ENCODE assay signal across 13 mouse cellular contexts in genomic region chr6:23353480-23353879, GRCm38 (mm10).
DNase-seq lines count a peak whose midpoint lies in the region; ATAC-seq and TF ChIP-seq lines count a peak whose summit lies in the region.
"Had no signal": no experiment of that assay in that cellular context is flagged by ENCODE, and none has a peak within 500 bp of the region (broad histone marks: within the 10 kb centered on the region; RNA-seq: fewer than 3 reads in every experiment).

No protein-coding gene starts in this region.

- 4% methylated on average over 7 of the region's 7 CpGs for WGBS in hindbrain, embryonic 10.5 days
- 6% methylated on average over 7 of the region's 7 CpGs for WGBS in hindbrain, postnatal 0 days
- WGBS in hindbrain, embryonic 12.5 days: 4% methylated on average over 7 of the region's 7 CpGs
- 6% methylated on average over 7 of the region's 7 CpGs for WGBS in midbrain, embryonic 15.5 days

- no peak overlapping the region for H3K9ac ChIP-seq in hindbrain, postnatal 0 days (replicated peaks; ENCODE audit: low read length)
- no peak overlapping the region for H3K9ac ChIP-seq in hindbrain, embryonic 12.5 days
- H3K9ac ChIP-seq in midbrain, embryonic 15.5 days: no peak overlapping the region
- H3K9ac ChIP-seq: heart, embryonic 13.5 days had no signal

- no peaks in the 10 kb centered on the region for H3K36me3 ChIP-seq in hindbrain, embryonic 10.5 days
- H3K36me3 ChIP-seq in hindbrain, postnatal 0 days (ENCODE audit: insufficient read depth, low read length): no peaks in the 10 kb centered on the region
- H3K36me3 ChIP-seq in hindbrain, embryonic 12.5 days: no peaks in the 10 kb centered on the region
- H3K36me3 ChIP-seq in midbrain, embryonic 15.5 days (replicated peaks): no peaks in the 10 kb centered on the region
- H3K36me3 ChIP-seq: heart, embryonic 13.5 days had no signal

- no peak for TF ChIP-seq CTCF in hindbrain, postnatal 0 days (IDR thresholded peaks at IDR 0.05; ENCODE audit: low read depth)

- peaks cover 14% of the 10 kb centered on the region for H3K4me1 ChIP-seq in hindbrain, embryonic 10.5 days (replicated peaks)
- H3K4me1 ChIP-seq in hindbrain, postnatal 0 days (ENCODE audit: insufficient read depth, low read length): no peaks in the 10 kb centered on the region
- H3K4me1 ChIP-seq in hindbrain, embryonic 12.5 days: peaks cover 3% of the 10 kb centered on the region; the same call in 1 of the 2 replicates
- H3K4me1 ChIP-seq in midbrain, embryonic 15.5 days: peaks cover 3% of the 10 kb centered on the region; the same call in 1 of the 2 replicates
- H3K4me1 ChIP-seq: heart, embryonic 13.5 days had no signal

- ATAC-seq in hindbrain, postnatal 0 days: no peak
- ATAC-seq in hindbrain, embryonic 12.5 days (ENCODE audit: low FRiP score): peak; percentile 74
- peak; percentile 87 for ATAC-seq in midbrain, embryonic 15.5 days (replicated peaks)
- ATAC-seq: intestine, postnatal 0 days had no signal

- peak; percentile 54 for DNase-seq in hindbrain, embryonic 10.5 days (ENCODE audit: low spot score)
- DNase-seq in hindbrain, postnatal 0 days (ENCODE audit: low spot score): no peak
- peak; percentile 72 for DNase-seq in embryo, embryonic 10.5 days (ENCODE audit: low spot score)
- no peak for DNase-seq in adrenal gland, postnatal 36 days
- no peak for DNase-seq in spleen, postnatal 14 days (ENCODE audit: low spot score in 2 of 2)
- no peak for DNase-seq in spleen, adult 12 weeks (ENCODE audit: low spot score)
- DNase-seq: layer of hippocampus, postnatal 36 days; liver had no signal

- no peaks in the 10 kb centered on the region for H3K9me3 ChIP-seq in hindbrain, embryonic 10.5 days
- no peaks in the 10 kb centered on the region for H3K9me3 ChIP-seq in hindbrain, postnatal 0 days (ENCODE audit: low read length)
- H3K9me3 ChIP-seq in hindbrain, embryonic 12.5 days (replicated peaks): no peaks in the 10 kb centered on the region
- no peaks in the 10 kb centered on the region for H3K9me3 ChIP-seq in midbrain, embryonic 15.5 days
- H3K9me3 ChIP-seq: heart, embryonic 13.5 days had no signal

- no peak overlapping the region for H3K4me2 ChIP-seq in hindbrain, postnatal 0 days (ENCODE audit: low read depth, low read length)
- H3K4me2 ChIP-seq in hindbrain, embryonic 12.5 days (replicated peaks): no peak overlapping the region
- no peak overlapping the region for H3K4me2 ChIP-seq in midbrain, embryonic 15.5 days
- H3K4me2 ChIP-seq: heart, embryonic 13.5 days had no signal

- H3K27me3 ChIP-seq in hindbrain, embryonic 10.5 days (ENCODE audit: insufficient read depth, poor library complexity, severe bottlenecking): no peaks in the 10 kb centered on the region
- no peaks in the 10 kb centered on the region for H3K27me3 ChIP-seq in hindbrain, postnatal 0 days (ENCODE audit: insufficient read depth, low read length)
- H3K27me3 ChIP-seq in hindbrain, embryonic 12.5 days: no peaks in the 10 kb centered on the region
- no peaks in the 10 kb centered on the region for H3K27me3 ChIP-seq in midbrain, embryonic 15.5 days (replicated peaks)
- H3K27me3 ChIP-seq: heart, embryonic 13.5 days had no signal

- no peak overlapping the region for H3K4me3 ChIP-seq in hindbrain, embryonic 10.5 days
- H3K4me3 ChIP-seq in hindbrain, postnatal 0 days (ENCODE audit: low read length): no peak overlapping the region
- no peak overlapping the region for H3K4me3 ChIP-seq in hindbrain, embryonic 12.5 days
- H3K4me3 ChIP-seq in midbrain, embryonic 15.5 days: no peak overlapping the region
- H3K4me3 ChIP-seq: heart, embryonic 13.5 days had no signal

- no peak overlapping the region for H3K27ac ChIP-seq in hindbrain, embryonic 10.5 days
- no peak overlapping the region for H3K27ac ChIP-seq in hindbrain, postnatal 0 days
- H3K27ac ChIP-seq in hindbrain, embryonic 12.5 days: no peak overlapping the region
- no peak overlapping the region for H3K27ac ChIP-seq in midbrain, embryonic 15.5 days
- H3K27ac ChIP-seq: heart, embryonic 13.5 days; macrophage had no signal

Comparison
In these comparisons a context has a peak if more than half of its experiments do, and no peak if none do; other contexts are left out.
1. DNase-seq: peak in hindbrain, embryonic 10.5 days (single experiment) and embryo, embryonic 10.5 days (single experiment); none in hindbrain, postnatal 0 days (single experiment), adrenal gland, postnatal 36 days (0 of 2), spleen, postnatal 14 days (0 of 2) and spleen, adult 12 weeks (single experiment).